In the genomic region with DNA sequence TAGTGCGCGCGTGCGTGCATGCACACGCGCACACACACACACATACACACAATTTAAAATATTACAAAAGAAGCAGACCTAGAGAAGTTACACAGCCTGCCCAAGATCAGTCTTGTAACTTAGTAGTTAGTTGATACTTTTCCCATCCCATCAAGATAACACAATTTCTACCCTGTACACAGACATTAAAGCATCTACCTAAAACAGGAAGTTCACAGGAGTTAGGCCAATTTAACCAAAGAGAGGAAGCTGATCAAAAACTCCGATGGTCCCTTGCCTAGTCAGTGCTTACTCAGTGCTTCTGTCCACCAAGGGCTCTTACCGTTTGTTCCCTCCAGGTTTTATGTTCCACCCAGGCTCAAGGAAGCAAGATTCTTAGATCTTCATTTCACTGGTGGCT, we compare ENCODE assay signal across 27 mouse cellular contexts. TPM values are rescaled to one million over a fixed set of nuclear protein-coding genes. Genes with fewer than 3 reads are reported as not detected.
DNase-seq lines count a peak whose midpoint lies in the region; ATAC-seq and TF ChIP-seq lines count a peak whose summit lies in the region.
"Had no signal": no experiment of that assay in that cellular context is flagged by ENCODE, and none has a peak within 500 bp of the region (broad histone marks: within the 10 kb centered on the region; RNA-seq: fewer than 3 reads in every experiment).

No protein-coding gene starts in this region.

- no peak for TF ChIP-seq POLR2A in testis, adult 2 months (IDR thresholded peaks at IDR 0.05; ENCODE audit: control insufficient read depth, low read depth, low read length)

- H3K36me3 ChIP-seq in testis, adult 2 months (ENCODE audit: control insufficient read depth, insufficient read depth, low read length) = no peaks in the 10 kb centered on the region
- H3K36me3 ChIP-seq: embryonic facial prominence, embryonic 10.5 days; embryonic facial prominence, embryonic 12.5 days; forebrain, embryonic 15.5 days; G1E had no signal

- peak overlapping the region; percentile 61 for H3K4me3 ChIP-seq in testis, adult 2 months (ENCODE audit: control insufficient read depth, low read depth, low read length)
- H3K4me3 ChIP-seq: embryonic facial prominence, embryonic 10.5 days; embryonic facial prominence, embryonic 12.5 days; forebrain, embryonic 13.5 days; forebrain, embryonic 15.5 days had no signal

- H3K27me3 ChIP-seq in testis, adult 2 months (ENCODE audit: control insufficient read depth, insufficient read depth, low read length) = no peaks in the 10 kb centered on the region
- H3K27me3 ChIP-seq: CH12.LX had no signal

- no peak overlapping the region for H3K27ac ChIP-seq in testis, adult 2 months (ENCODE audit: control insufficient read depth, insufficient read depth, low read depth, low read length)
- H3K27ac ChIP-seq: embryonic facial prominence, embryonic 10.5 days; embryonic facial prominence, embryonic 12.5 days; forebrain, embryonic 13.5 days; forebrain, embryonic 15.5 days had no signal

- TF ChIP-seq CTCF in testis, adult 2 months (IDR thresholded peaks at IDR 0.05; ENCODE audit: control insufficient read depth, insufficient read depth, insufficient replicate concordance, low read depth, low read length) = no peak

- ATAC-seq in common myeloid progenitor, adult 5-6 weeks (replicated peaks; ENCODE audit: low read depth, poor library complexity, severe bottlenecking) = peak; percentile 60; the same call in 1 of the 2 replicates
- ATAC-seq in granulocyte monocyte progenitor cell, adult 5-6 weeks (replicated peaks; ENCODE audit: poor library complexity, severe bottlenecking) = peak; percentile 33; the same call in 1 of the 2 replicates
- ATAC-seq: activated CD4-positive, CD25-positive, alpha-beta regulatory T cell, adult 4 months; CD4-positive, CD25-positive, alpha-beta regulatory T cell, adult 4 months; forebrain, embryonic 13.5 days; forebrain, embryonic 15.5 days; Patski had no signal

- no peak for DNase-seq in testis, postnatal 14 days (ENCODE audit: low spot score)
- DNase-seq in retina, postnatal 1 day = no peak
- DNase-seq in right cerebral cortex, postnatal 10 days (ENCODE audit: low spot score in 2 of 2) = no peak
- DNase-seq in left cerebral cortex, adult 18-20 months (ENCODE audit: low spot score in 2 of 2) = no peak
- DNase-seq: adrenal gland, adult 8-10 months; adrenal gland, postnatal 14 days; adrenal gland, postnatal 36 days; B cell, adult 2 months; cerebellum, adult 11-12 months; cerebellum, adult 2 months; cerebellum, adult 9-10 months; cerebellum, postnatal 10 days; cerebellum, postnatal 25 days had no signal

- H3K4me1 ChIP-seq in testis, adult 2 months (ENCODE audit: control insufficient read depth, insufficient read depth, low read length) = no peaks in the 10 kb centered on the region
- H3K4me1 ChIP-seq: embryonic facial prominence, embryonic 10.5 days; embryonic facial prominence, embryonic 12.5 days; forebrain, embryonic 13.5 days; forebrain, embryonic 15.5 days had no signal

RNA-seq across cellular contexts. Expression of a gene that starts 15.2 kb away (rescaled TPM):
- polyA plus RNA-seq in testis, adult 2 months (2012; rRNA removed) = 6.4 and 7.3 TPM in 2 replicates
- 0.29 TPM in 1 of 2 replicates, not detected in the other for total RNA-seq in common myeloid progenitor, adult 5-6 weeks (2017)
- total RNA-seq in granulocyte monocyte progenitor cell, adult 5-6 weeks (2014; fragmentation: Nextera tagmentation) = not detected in 2 replicates
- total RNA-seq in granulocyte monocyte progenitor cell, adult 5-6 weeks (2017) = not detected in 2 replicates
- total RNA-seq in left cerebral cortex, adult 18-20 months (2021) = 1 to 10 TPM in 1 of 2 experiments, under 1 TPM in 1; 0.58 to 1.4 TPM
- total RNA-seq: adrenal gland, adult 18-20 months; adrenal gland, postnatal 14 days; adrenal gland, postnatal 36 days; G1E had no signal
- polyA plus RNA-seq: activated CD4-positive, CD25-positive, alpha-beta regulatory T cell, adult 4 months; CD4-positive, CD25-positive, alpha-beta regulatory T cell, adult 4 months; embryonic facial prominence, embryonic 10.5 days; G1E had no signal

RNA-seq across cellular contexts. Expression of a gene that starts 17.0 kb away (rescaled TPM):
- polyA plus RNA-seq in testis, adult 2 months (2012; rRNA removed) = 0.02 TPM in 1 of 2 replicates, not detected in the other
- not detected in 2 replicates for total RNA-seq in common myeloid progenitor, adult 5-6 weeks (2017)
- not detected in 2 replicates for total RNA-seq in granulocyte monocyte progenitor cell, adult 5-6 weeks (2014; fragmentation: Nextera tagmentation)
- not detected in 2 replicates for total RNA-seq in granulocyte monocyte progenitor cell, adult 5-6 weeks (2017)
- under 1 TPM in 1 of 2 experiments, not detected in 1; 0.07 TPM for total RNA-seq in left cerebral cortex, adult 18-20 months (2021)
- total RNA-seq: adrenal gland, adult 18-20 months; adrenal gland, postnatal 14 days; CH12.LX had no signal
- polyA plus RNA-seq: activated CD4-positive, CD25-positive, alpha-beta regulatory T cell, adult 4 months; CD4-positive, CD25-positive, alpha-beta regulatory T cell, adult 4 months; embryonic facial prominence, embryonic 10.5 days; embryonic facial prominence, embryonic 12.5 days; embryonic facial prominence, embryonic 14.5 days; G1E; Patski had no signal
